Mouse (Mus musculus): Measurements from ENCODE around the gene Cenpv. TPM values are rescaled to one million over a fixed set of nuclear protein-coding genes. Genes with fewer than 3 reads are reported as not detected.

Cenpv gene
- polyA plus RNA-seq, 1 experiment from 2014 or later, result 26.0 TPM

DNA sequence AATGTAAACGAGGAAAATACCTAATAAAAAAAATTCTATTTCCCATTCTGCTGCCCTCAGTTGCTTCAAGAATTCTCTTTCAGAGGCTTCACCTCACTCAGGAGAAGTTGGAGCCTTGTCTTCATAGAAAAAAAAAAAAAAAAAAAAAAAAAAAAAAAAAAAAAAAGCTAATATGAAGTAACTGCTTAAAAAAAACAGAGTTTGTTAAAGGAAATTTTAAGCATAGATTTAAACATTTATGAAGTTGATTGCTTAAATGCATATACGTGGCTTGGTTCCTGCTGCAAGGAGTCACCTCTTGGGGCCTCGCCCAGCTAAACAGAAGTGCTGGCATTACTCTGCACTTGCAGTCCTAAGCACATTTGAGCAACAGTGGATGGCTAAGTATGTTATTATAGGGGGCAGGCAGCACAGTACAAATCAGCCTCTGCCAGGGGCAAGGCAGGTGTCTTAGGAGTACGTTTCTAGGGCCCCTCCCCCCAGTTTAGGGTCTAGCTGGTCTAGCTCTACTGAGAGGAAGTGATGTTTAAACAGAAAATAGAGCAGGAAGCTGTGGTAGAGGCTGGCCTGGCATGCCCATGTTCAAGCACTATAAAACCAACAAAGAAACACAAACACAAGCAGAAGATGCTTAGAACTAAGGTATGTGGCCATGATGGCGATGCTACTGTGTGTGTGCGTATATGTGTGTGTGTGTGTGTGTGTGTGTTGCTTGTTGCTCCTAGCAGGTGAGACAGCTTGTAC lies 35.1 kb upstream of the Cenpv start, which contains the start of gene Trpv2:
Gene Trpv2 (plus strand): TSS at position 528 of the 744 bp plus-strand sequence.
- H3K9me3 ChIP-seq (ENCODE audit: control insufficient read depth, low read length), result no peaks in the 10 kb centered on the region
- H3K27me3 ChIP-seq (replicated peaks; ENCODE audit: control insufficient read depth, insufficient read depth, low read length), result no peaks in the 10 kb centered on the region
- 71% methylated on average over 6 of the region's 6 CpGs for WGBS
- peak within 1 kb of the TSS; percentile 100 for H3K4me2 ChIP-seq (ENCODE audit: low read depth, low read length)
- ATAC-seq (ENCODE audit: low read depth) (no peak), DNase-seq (ENCODE audit: low spot score) (no peak)
- peak within 1 kb of the TSS; percentile 54 for H3K4me3 ChIP-seq (ENCODE audit: low read depth, low read length)
- no peak within 1 kb of the TSS for H3K27ac ChIP-seq (replicated peaks; ENCODE audit: low read depth, low read length)
- H3K4me1 ChIP-seq (ENCODE audit: control insufficient read depth, insufficient read depth, low read length), result no peaks in the 10 kb centered on the region
- no peaks in the 10 kb centered on the region for H3K36me3 ChIP-seq (ENCODE audit: control insufficient read depth, insufficient read depth, low read length)
- peak within 1 kb of the TSS; percentile 60; the same call in 1 of the 2 replicates for H3K9ac ChIP-seq (ENCODE audit: low read depth, low read length)

- H3K4me3 ChIP-seq (ENCODE audit: low read depth, low read length), result no peak overlapping the region
- no peak overlapping the region for H3K9ac ChIP-seq (ENCODE audit: low read depth, low read length)
- no peak for ATAC-seq (ENCODE audit: low read depth)
- H3K27me3 ChIP-seq (replicated peaks; ENCODE audit: control insufficient read depth, insufficient read depth, low read length), result no peaks in the 10 kb centered on the region
- H3K36me3 ChIP-seq (ENCODE audit: control insufficient read depth, insufficient read depth, low read length), result no peaks in the 10 kb centered on the region
- no peaks in the 10 kb centered on the region for H3K4me1 ChIP-seq (ENCODE audit: control insufficient read depth, insufficient read depth, low read length)
- peak; percentile 28 for DNase-seq (ENCODE audit: low spot score)
- no peaks in the 10 kb centered on the region for H3K9me3 ChIP-seq (ENCODE audit: control insufficient read depth, low read length)
- H3K4me2 ChIP-seq (ENCODE audit: low read depth, low read length), result no peak overlapping the region
- no peak overlapping the region for H3K27ac ChIP-seq (replicated peaks; ENCODE audit: low read depth, low read length)
- WGBS, result 61% methylated on average over 3 of the region's 3 CpGs
Measured at GRCm38 (mm10) chr11:62568300-62568699, 29.2 kb upstream of the Cenpv start.

- Histone ChIP-seq H3K36me3 (ENCODE audit: control insufficient read depth, insufficient read depth, low read length) (no peaks in the 10 kb centered on the region), H3K27ac (replicated peaks; ENCODE audit: low read depth, low read length) (no peak overlapping the region), H3K4me2 (ENCODE audit: low read depth, low read length) (no peak overlapping the region), H3K4me1 (ENCODE audit: control insufficient read depth, insufficient read depth, low read length) (no peaks in the 10 kb centered on the region), H3K4me3 (ENCODE audit: low read depth, low read length) (no peak overlapping the region), H3K9me3 (ENCODE audit: control insufficient read depth, low read length) (no peaks in the 10 kb centered on the region), H3K9ac (ENCODE audit: low read depth, low read length) (no peak overlapping the region), H3K27me3 (replicated peaks; ENCODE audit: control insufficient read depth, insufficient read depth, low read length) (no peaks in the 10 kb centered on the region)
- no peak for DNase-seq (ENCODE audit: low spot score)
- 45% methylated on average over 1 of the region's 1 CpGs for WGBS
- no peak for ATAC-seq (ENCODE audit: low read depth)
Measured at GRCm38 (mm10) chr11:62566211-62566610, 27.1 kb upstream of the Cenpv start.

DNA sequence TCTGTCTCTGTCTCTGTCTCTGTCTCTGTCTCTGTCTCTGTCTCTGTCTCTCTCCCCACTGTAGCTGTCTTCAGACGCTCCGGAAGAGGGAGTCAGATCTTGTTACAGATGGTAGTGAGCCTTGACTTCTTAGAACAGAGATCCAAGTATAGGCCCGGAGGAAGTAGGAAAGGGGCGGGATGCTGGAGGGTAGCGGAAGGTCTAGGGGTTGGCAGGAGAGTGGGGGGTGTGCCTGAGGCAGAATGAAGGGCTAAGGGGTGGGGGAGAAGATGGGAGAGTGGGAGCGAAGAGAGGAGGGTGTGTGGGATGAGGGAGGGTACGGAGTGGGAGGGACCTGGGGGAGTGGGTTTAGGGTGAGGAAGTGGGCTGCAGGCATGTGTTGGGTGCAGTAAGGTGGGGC lies 26.7 kb upstream of the Cenpv start:
- H3K9me3 ChIP-seq (ENCODE audit: control insufficient read depth, low read length), result no peaks in the 10 kb centered on the region
- no peak for ATAC-seq (ENCODE audit: low read depth)
- no peaks in the 10 kb centered on the region for H3K36me3 ChIP-seq (ENCODE audit: control insufficient read depth, insufficient read depth, low read length)
- no peak overlapping the region for H3K9ac ChIP-seq (ENCODE audit: low read depth, low read length)
- 55% methylated on average over 7 of the region's 7 CpGs for WGBS
- H3K27ac ChIP-seq (replicated peaks; ENCODE audit: low read depth, low read length), result no peak overlapping the region
- no peak for DNase-seq (ENCODE audit: low spot score)
- H3K4me3 ChIP-seq (ENCODE audit: low read depth, low read length), result no peak overlapping the region
- H3K4me2 ChIP-seq (ENCODE audit: low read depth, low read length), result no peak overlapping the region
- H3K4me1 ChIP-seq (ENCODE audit: control insufficient read depth, insufficient read depth, low read length), result no peaks in the 10 kb centered on the region
- no peaks in the 10 kb centered on the region for H3K27me3 ChIP-seq (replicated peaks; ENCODE audit: control insufficient read depth, insufficient read depth, low read length)

DNA sequence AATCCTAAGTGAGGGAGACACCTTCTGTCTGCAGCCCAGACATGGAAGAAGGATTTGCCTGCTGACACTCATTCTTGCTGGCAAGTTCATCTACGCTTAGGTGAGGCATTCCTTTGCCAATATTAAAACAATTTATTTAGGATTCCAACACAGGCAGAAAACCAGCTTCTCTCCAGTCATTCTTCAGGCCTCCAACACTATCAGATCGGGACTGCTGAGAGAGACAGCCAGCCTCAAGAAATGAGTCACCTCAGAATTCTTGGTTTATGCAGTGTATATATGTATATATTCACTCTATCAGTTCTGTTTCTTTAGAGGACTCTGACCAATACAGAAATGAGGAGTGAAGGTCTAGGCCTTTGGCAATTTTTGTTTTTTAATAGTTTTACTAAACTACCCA lies 24.5 kb upstream of the Cenpv start:
- no peaks in the 10 kb centered on the region for H3K27me3 ChIP-seq (replicated peaks; ENCODE audit: control insufficient read depth, insufficient read depth, low read length)
- DNase-seq (ENCODE audit: low spot score) (no peak), ATAC-seq (ENCODE audit: low read depth) (no peak)
- no peaks in the 10 kb centered on the region for H3K36me3 ChIP-seq (ENCODE audit: control insufficient read depth, insufficient read depth, low read length)
- WGBS, result 81% methylated on average over 2 of the region's 2 CpGs
- no peak overlapping the region for H3K4me2 ChIP-seq (ENCODE audit: low read depth, low read length)
- H3K4me1 ChIP-seq (ENCODE audit: control insufficient read depth, insufficient read depth, low read length), result no peaks in the 10 kb centered on the region
- H3K9me3 ChIP-seq (ENCODE audit: control insufficient read depth, low read length), result no peaks in the 10 kb centered on the region
- no peak overlapping the region for H3K27ac ChIP-seq (replicated peaks; ENCODE audit: low read depth, low read length)
- H3K4me3 ChIP-seq (ENCODE audit: low read depth, low read length), result no peak overlapping the region
- no peak overlapping the region for H3K9ac ChIP-seq (ENCODE audit: low read depth, low read length)

DNA sequence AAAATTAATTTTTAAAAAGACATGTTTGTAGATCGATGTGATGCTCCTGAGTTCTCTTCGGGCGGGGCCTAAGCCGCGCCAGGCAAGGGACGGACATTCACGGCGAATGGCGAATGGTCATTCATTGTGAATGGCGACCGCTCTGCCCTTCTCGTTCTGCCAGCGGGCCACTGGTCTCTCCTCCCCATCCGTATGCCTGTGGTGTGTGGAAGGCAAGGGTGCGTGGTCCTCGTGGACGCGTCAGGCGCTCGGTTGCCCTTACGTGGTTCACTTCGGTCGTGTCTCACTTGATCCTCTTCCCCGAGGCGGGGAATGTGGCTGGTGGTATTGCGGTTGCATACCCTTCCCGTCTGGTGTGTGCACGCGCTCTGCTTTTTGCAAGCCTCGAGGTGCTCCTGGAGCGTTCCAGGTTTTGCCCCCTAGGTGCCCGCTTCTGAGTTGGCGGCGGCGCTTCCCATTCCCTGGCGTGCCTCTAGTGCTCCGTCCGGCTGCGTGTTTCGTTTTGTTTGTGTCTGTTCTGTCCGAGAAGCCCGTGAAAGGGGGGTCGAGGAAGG lies 21.5 kb upstream of the Cenpv start:
- 0 out of 2 replicates have a peak, but pooled peaks cover 3% of the 10 kb centered on the region for H3K4me1 ChIP-seq (ENCODE audit: control insufficient read depth, insufficient read depth, low read length)
- H3K36me3 ChIP-seq (ENCODE audit: control insufficient read depth, insufficient read depth, low read length), result 0 out of 2 replicates have a peak, but pooled peaks cover under 1% of the 10 kb centered on the region
- no peak overlapping the region for H3K27ac ChIP-seq (replicated peaks; ENCODE audit: low read depth, low read length)
- H3K9me3 ChIP-seq (ENCODE audit: control insufficient read depth, low read length), result no peaks in the 10 kb centered on the region
- WGBS, result 33% methylated on average over 43 of the region's 43 CpGs
- peak overlapping the region; percentile 53 for H3K9ac ChIP-seq (ENCODE audit: low read depth, low read length)
- ATAC-seq (ENCODE audit: low read depth), result no peak
- DNase-seq (ENCODE audit: low spot score), result peak; percentile 37
- no peaks in the 10 kb centered on the region for H3K27me3 ChIP-seq (replicated peaks; ENCODE audit: control insufficient read depth, insufficient read depth, low read length)
- H3K4me2 ChIP-seq (ENCODE audit: low read depth, low read length), result peak overlapping the region; percentile 61
- peak overlapping the region; percentile 36 for H3K4me3 ChIP-seq (ENCODE audit: low read depth, low read length)

DNA sequence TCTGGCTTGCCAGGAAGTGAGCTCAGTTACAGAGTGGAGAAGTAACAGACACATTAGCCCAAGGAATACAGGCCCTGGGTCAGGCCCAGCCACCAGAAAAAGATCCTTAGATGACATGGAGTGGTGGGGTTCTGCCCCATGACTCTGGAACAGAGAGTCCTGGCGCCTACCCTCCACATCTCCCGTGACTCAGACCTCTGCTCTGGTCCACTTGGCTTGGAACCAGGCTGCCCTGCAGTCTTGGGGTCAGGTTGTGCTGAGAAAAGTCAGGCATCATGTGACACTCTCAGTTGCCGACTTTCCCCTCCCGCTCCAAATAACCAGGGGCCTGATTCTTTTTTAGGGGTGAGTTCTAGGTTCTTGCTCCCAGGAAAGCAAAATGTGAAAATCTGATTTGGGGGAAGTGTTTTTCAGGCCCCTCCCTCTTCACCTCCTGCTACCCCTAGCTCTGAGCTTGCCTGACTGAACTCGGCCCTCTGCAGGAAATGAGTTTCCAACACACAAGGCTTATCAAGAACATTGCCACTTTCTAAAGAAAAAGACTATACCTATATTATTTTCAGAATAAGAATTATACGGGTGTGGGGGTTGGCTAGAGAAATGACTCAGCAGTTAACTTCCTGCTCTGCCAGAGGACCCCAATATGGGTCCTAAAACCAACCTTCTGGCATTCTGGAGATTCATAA lies 20.0 kb upstream of the Cenpv start:
- Histone ChIP-seq H3K4me2 (ENCODE audit: low read depth, low read length) (no peak overlapping the region), H3K27me3 (replicated peaks; ENCODE audit: control insufficient read depth, insufficient read depth, low read length) (no peaks in the 10 kb centered on the region), H3K27ac (replicated peaks; ENCODE audit: low read depth, low read length) (no peak overlapping the region), H3K9ac (ENCODE audit: low read depth, low read length) (no peak overlapping the region), H3K4me3 (ENCODE audit: low read depth, low read length) (no peak overlapping the region), H3K9me3 (ENCODE audit: control insufficient read depth, low read length) (no peaks in the 10 kb centered on the region), H3K4me1 (ENCODE audit: control insufficient read depth, insufficient read depth, low read length) (peaks cover 8% of the 10 kb centered on the region), H3K36me3 (ENCODE audit: control insufficient read depth, insufficient read depth, low read length) (peaks cover 15% of the 10 kb centered on the region)
- DNase-seq (ENCODE audit: low spot score) (no peak), ATAC-seq (ENCODE audit: low read depth) (no peak)
- WGBS, result 57% methylated on average over 5 of the region's 6 CpGs

- H3K9me3 ChIP-seq (ENCODE audit: control insufficient read depth, low read length), result no peaks in the 10 kb centered on the region
- peaks cover 18% of the 10 kb centered on the region for H3K4me1 ChIP-seq (ENCODE audit: control insufficient read depth, insufficient read depth, low read length)
- no peak overlapping the region for H3K9ac ChIP-seq (ENCODE audit: low read depth, low read length)
- H3K27ac ChIP-seq (replicated peaks; ENCODE audit: low read depth, low read length), result no peak overlapping the region
- DNase-seq (ENCODE audit: low spot score), result no peak
- peaks cover 25% of the 10 kb centered on the region for H3K36me3 ChIP-seq (ENCODE audit: control insufficient read depth, insufficient read depth, low read length)
- ATAC-seq (ENCODE audit: low read depth), result no peak
- H3K4me2 ChIP-seq (ENCODE audit: low read depth, low read length), result no peak overlapping the region
- H3K27me3 ChIP-seq (replicated peaks; ENCODE audit: control insufficient read depth, insufficient read depth, low read length), result no peaks in the 10 kb centered on the region
- no peak overlapping the region for H3K4me3 ChIP-seq (ENCODE audit: low read depth, low read length)
- WGBS, result 40% methylated on average over 2 of the region's 2 CpGs
Measured at GRCm38 (mm10) chr11:62558152-62558551, 19.1 kb upstream of the Cenpv start.
